Mouse (Mus musculus) kidney, adult 2 months (tissue): ENCODE data around the gene Fndc10. TPM values are rescaled to one million over a fixed set of nuclear protein-coding genes. Genes with fewer than 3 reads are reported as not detected.
"Not testable (repeated sequence)": the region's sequence is repeated elsewhere in the genome, so short reads cannot be mapped to it uniquely, and the experiment has no call there.

Source experiments
- DNase-seq: peaks from one replicate; pipeline ENCODE4 v3.0.0; 2021
- H3K27ac ChIP-seq: fragments of 200-500 bp; 2 replicates; pipeline ENCODE4 v1.5.1; 2012; ENCODE audit warnings: low read depth, low read length, control low read depth, inconsistent platforms; ENCODE audit not compliant: insufficient read depth
- H3K27me3 ChIP-seq: fragments of 200-500 bp; replicated peaks from 2 replicates; pipeline ENCODE4 v1.6.1; 2012; ENCODE audit warnings: mild to moderate bottlenecking, moderate library complexity, low read length, inconsistent platforms; ENCODE audit not compliant: control insufficient read depth, insufficient read depth
- H3K36me3 ChIP-seq: fragments of 200-500 bp; 2 replicates; pipeline ENCODE4 v1.6.1; 2012; ENCODE audit warnings: mild to moderate bottlenecking, moderate library complexity, low read length, inconsistent platforms; ENCODE audit not compliant: control insufficient read depth, insufficient read depth
- H3K4me1 ChIP-seq: fragments of 200-500 bp; 2 replicates; pipeline ENCODE4 v1.6.1; 2011; ENCODE audit warnings: low read length; ENCODE audit not compliant: control insufficient read depth, insufficient read depth
- H3K4me3 ChIP-seq: fragments of 200-500 bp; 2 replicates; pipeline ENCODE4 v1.5.1; 2011; ENCODE audit warnings: mild to moderate bottlenecking, low read depth, low read length, control low read depth; ENCODE audit not compliant: insufficient read depth
- CTCF ChIP-seq: fragments of 200-500 bp; conservative IDR thresholded peaks from 2 replicates; pipeline ENCODE4 v1.5.1; 2011; ENCODE audit warnings: low read depth, mild to moderate bottlenecking, control low read depth, low read length, moderate library complexity, mixed read lengths; ENCODE audit not compliant: insufficient read depth, insufficient read length
- POLR2A ChIP-seq: fragments of 200-500 bp; IDR thresholded peaks from one replicate; pipeline ENCODE4 v1.6.1; 2011; ENCODE audit warnings: low read depth, low read length, control low read depth
- WGBS: fragments of 180-500 bp; shearing (Covaris S2); methylation state at CpG from one replicate; pipeline ENCODE4 v1.1.7; 2018; 5-methylcytosine and 5-hydroxymethylcytosine counted together
- polyA plus RNA-seq: library from polyadenylated mRNA; depleted of rRNA; stranded (reverse); fragments of >200 nt; gene quantifications from 2 replicates; pipeline ENCODE4 v1.2.3, GENCODE M21; 2012; rRNA removed

The Fndc10 gene
- polyA plus RNA-seq, 1 experiment, result 9.8 TPM

DNA sequence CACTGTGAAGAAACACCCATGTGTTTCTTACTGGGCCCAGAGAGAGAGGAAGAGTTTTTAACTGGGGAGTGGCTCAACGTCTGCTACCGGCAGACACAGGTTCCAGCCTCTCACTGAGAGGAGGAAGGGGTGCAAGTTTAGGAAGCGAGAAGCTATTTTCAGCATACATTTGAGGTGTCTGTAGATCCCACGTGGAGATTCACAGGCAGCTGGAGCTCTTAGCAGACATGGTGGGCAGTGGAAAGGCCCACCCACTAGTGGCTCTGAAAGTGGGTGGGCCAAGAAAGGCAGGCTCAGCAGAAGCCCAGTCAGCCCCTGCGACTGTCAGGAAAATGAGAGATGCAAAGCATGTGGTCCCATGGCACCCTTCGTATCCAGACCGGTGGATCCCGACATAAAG is 44.1 kb downstream of the Fndc10 start:
- H3K36me3 ChIP-seq, result no peaks in the 10 kb centered on the region; the same call in 1 of the 2 replicates
- WGBS, result 62% methylated on average over 8 of the region's 8 CpGs
- peaks cover 4% of the 10 kb centered on the region; the same call in 1 of the 2 replicates for H3K4me1 ChIP-seq
- no peaks in the 10 kb centered on the region for H3K27me3 ChIP-seq
- H3K27ac ChIP-seq, result no peak overlapping the region
- no peak for DNase-seq
- no peak for TF ChIP-seq POLR2A
- no peak for TF ChIP-seq CTCF
- H3K4me3 ChIP-seq, result no peak overlapping the region

DNA sequence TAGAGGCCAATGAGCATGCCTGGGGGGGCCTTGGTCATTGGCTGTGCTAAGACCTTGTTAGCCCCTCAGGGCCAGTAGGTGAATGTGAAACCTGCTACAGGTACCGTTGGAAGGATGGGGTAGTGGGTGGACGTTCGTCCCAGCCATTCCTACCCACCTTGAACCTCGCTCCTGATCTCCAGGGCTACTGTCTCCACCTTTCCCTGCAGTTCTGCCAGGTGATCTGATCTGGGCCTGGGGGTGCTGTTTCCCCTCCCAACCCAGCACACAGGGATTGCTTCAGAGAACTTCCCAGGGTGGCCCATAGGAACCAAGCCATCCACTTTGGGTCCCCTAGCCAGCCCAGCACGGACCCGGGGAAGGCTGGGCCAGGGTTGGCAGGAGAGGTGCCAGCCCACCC is 45.0 kb downstream of the Fndc10 start:
- peaks cover 4% of the 10 kb centered on the region; the same call in 1 of the 2 replicates for H3K4me1 ChIP-seq
- TF ChIP-seq CTCF (no peak), POLR2A (no peak)
- no peak overlapping the region for H3K4me3 ChIP-seq
- no peak overlapping the region for H3K27ac ChIP-seq
- no peaks in the 10 kb centered on the region for H3K27me3 ChIP-seq
- H3K36me3 ChIP-seq, result no peaks in the 10 kb centered on the region; the same call in 1 of the 2 replicates
- DNase-seq, result no peak
- 82% methylated on average over 6 of the region's 6 CpGs for WGBS

DNA sequence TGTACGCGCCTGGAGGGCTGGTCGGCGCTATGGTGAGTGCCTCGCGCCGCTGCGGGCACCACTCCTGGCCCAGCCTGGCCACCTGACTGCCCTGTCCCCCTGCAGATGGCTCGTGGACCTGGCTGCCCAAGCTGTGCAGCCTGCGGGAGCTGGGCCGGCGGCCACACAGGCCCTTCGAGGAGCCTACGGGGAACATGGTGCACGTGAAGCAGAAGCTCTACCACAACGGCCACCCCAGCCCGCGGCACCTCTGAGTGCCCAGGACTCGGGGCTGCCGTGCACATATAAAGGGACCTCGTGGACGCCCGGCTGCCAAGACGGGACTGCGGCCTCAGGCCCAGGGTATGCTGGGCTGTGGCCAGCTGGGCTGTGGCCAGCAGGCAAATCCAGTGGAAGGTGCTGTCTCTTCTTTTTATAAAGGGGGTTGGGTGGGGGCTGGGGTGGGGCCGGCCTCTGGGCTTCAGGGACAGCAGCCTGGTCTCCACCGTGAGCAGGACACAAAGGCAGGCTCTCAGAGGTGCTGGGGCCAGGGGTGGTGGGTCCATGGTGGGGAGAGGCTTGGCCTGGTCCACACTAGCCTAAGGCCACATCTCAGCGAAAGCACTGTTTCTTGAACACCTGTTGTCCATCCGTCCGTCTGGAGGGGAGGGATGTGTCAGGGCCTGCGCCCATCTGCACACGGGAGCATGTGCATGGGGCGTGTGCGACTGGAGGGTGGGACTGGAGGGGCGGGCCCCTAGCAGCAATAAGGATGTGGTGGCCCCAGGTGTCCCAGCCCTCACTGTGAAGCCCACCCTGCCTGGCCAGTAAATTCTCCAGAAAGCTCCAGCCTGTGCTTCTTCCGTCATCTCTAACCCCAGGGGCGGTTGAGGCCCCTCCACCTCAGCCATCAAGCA is 45.8 kb downstream of the Fndc10 start:
- no peaks in the 10 kb centered on the region for H3K27me3 ChIP-seq
- TF ChIP-seq CTCF, result no peak
- TF ChIP-seq POLR2A, result no peak
- peaks cover 4% of the 10 kb centered on the region; the same call in 1 of the 2 replicates for H3K4me1 ChIP-seq
- H3K27ac ChIP-seq, result no peak overlapping the region
- no peak overlapping the region for H3K4me3 ChIP-seq
- peak; percentile 45 for DNase-seq
- WGBS, result 79% methylated on average over 37 of the region's 37 CpGs
- peaks cover under 1% of the 10 kb centered on the region for H3K36me3 ChIP-seq

DNA sequence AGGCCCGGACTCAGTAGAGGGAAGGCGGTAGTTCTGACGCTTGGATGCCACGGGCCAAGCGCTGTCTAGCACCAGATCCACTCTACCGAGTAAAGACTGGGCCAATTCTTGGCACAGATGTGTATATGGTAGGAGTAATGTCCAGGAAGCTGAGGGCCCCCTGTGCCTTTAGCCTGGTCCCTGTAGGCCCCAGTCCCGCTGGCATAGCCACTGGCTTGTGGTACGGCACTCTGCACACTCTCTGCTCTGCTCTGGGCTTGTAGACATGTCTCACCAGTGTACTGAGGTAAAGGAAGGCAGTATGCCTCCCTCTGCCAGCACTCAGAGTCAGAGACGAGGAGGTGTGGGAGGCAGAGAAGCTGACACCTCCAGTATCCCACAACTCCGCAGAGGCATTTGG is 46.5 kb downstream of the Fndc10 start:
- H3K27ac ChIP-seq, H3K36me3 ChIP-seq, DNase-seq, H3K4me3 ChIP-seq, H3K4me1 ChIP-seq, H3K27me3 ChIP-seq: not testable (repeated sequence)
- 80% methylated on average over 10 of the region's 10 CpGs for WGBS

DNA sequence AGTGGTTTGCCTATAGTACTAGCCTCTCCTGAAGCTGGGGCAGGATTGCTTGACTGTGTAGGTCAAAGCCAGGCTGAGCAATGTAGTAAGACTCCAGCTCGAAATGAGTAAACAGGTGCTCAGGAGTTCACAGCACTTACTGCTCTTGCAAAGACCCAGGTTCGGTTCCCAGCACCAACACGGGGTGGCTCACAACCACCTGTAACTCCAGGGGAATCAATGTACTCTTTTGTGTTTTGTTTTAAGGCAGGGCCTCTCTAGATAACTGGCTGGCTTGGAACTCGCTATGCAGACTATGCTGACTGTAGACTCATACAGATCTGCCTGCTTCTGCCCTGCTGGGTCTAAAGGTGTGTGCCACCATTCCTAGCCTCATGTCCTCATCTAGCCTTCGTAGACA is 48.5 kb downstream of the Fndc10 start:
- peaks cover 2% of the 10 kb centered on the region for H3K36me3 ChIP-seq
- 94% methylated on average over 5 of the region's 5 CpGs for WGBS
- DNase-seq, result no peak
- no peaks in the 10 kb centered on the region for H3K4me1 ChIP-seq
- no peaks in the 10 kb centered on the region for H3K27me3 ChIP-seq
- H3K4me3 ChIP-seq, result no peak overlapping the region
- TF ChIP-seq CTCF, result no peak
- no peak for TF ChIP-seq POLR2A
- no peak overlapping the region for H3K27ac ChIP-seq

DNA sequence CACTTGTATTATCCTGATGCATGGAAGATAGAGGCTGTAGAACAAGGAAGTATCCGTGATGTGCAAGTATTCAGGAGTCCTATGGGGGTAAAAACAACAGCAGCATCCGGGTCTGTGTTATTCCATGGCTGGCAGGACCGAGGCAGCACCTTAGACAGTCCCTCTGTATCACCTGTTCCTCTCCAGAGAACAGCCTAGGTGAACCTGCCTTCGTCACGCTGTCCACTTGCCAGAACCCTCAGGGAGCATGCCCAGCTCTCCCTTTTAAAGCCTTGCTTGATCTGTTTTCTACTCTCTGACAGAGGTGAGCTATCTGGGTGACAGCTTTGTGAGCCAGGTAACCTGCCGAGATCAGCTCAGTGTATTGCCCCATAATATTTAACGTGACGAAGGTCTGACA is 50.3 kb downstream of the Fndc10 start:
- Histone ChIP-seq H3K4me1 (no peaks in the 10 kb centered on the region), H3K27me3 (no peaks in the 10 kb centered on the region), H3K4me3 (no peak overlapping the region), H3K36me3 (peaks cover 2% of the 10 kb centered on the region), H3K27ac (no peak overlapping the region)
- TF ChIP-seq POLR2A (no peak), CTCF (no peak)
- no peak for DNase-seq
- 85% methylated on average over 8 of the region's 8 CpGs for WGBS

DNA sequence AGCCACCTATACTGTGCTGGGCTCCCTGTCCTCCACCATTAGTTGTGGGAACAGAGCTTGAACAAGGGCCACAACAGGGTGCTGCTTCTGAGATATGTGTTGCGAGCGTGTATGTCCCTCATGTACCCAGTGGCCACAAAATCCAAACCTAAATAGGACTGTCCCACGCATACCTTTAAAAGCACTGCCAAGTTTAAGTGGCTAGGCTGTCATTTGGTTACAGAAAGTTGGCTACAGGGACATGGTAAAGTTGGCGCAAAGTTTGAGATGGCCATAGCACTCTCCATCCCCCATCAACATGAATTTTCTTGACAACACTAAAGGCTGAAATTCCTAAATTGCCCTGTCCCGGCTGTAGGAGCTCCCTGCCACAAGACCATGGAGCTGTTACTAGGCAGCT is 51.0 kb downstream of the Fndc10 start:
- no peak for TF ChIP-seq POLR2A
- TF ChIP-seq CTCF, result no peak
- WGBS, result 88% methylated on average over 5 of the region's 5 CpGs
- Histone ChIP-seq H3K4me1 (no peaks in the 10 kb centered on the region), H3K36me3 (peaks cover 2% of the 10 kb centered on the region), H3K27ac (no peak overlapping the region), H3K4me3 (no peak overlapping the region), H3K27me3 (no peaks in the 10 kb centered on the region)
- no peak for DNase-seq

Other genes starting within 250 kb of the Fndc10 start
- 14.7 and 15.7 TPM in 2 replicates for gene Tmem52, start 225.2 kb upstream of the Fndc10 start, polyA plus RNA-seq
- 399 and 462 TPM in 2 replicates for gene Gnb1, start 203.0 kb upstream of the Fndc10 start, polyA plus RNA-seq
- gene Nadk, start 132.0 kb upstream of the Fndc10 start, polyA plus RNA-seq, result 141 and 153 TPM in 2 replicates
- 7.5 and 7.9 TPM in 2 replicates for gene Slc35e2, start 92.9 kb upstream of the Fndc10 start, polyA plus RNA-seq
- 19.2 and 24.8 TPM in 2 replicates for gene Cdk11b, start 69.5 kb upstream of the Fndc10 start, polyA plus RNA-seq
- not detected in 2 replicates for gene Gm10563, start 48.9 kb upstream of the Fndc10 start, polyA plus RNA-seq
- 22.4 and 28.0 TPM in 2 replicates for gene Mmp23, start 41.0 kb upstream of the Fndc10 start, polyA plus RNA-seq
- gene Mib2, start 25.1 kb upstream of the Fndc10 start, polyA plus RNA-seq, result 57.7 and 72.6 TPM in 2 replicates
- gene Ssu72, start 10.5 kb downstream of the Fndc10 start, polyA plus RNA-seq, result 81.9 and 101 TPM in 2 replicates
- gene Tmem240, start 40.5 kb downstream of the Fndc10 start, polyA plus RNA-seq, result 0.67 TPM in 2 replicates
- gene Atad3a, start 66.8 kb downstream of the Fndc10 start, polyA plus RNA-seq, result 130 and 145 TPM in 2 replicates
- gene Vwa1, start 80.4 kb downstream of the Fndc10 start, polyA plus RNA-seq, result 21.8 and 27.2 TPM in 2 replicates
- 1.8 and 2.4 TPM in 2 replicates for gene Tmem88b, start 91.5 kb downstream of the Fndc10 start, polyA plus RNA-seq
- gene Ankrd65, start 96.1 kb downstream of the Fndc10 start, polyA plus RNA-seq, result 2.8 and 3.2 TPM in 2 replicates
- 83.1 and 91.1 TPM in 2 replicates for gene Mrpl20, start 108.5 kb downstream of the Fndc10 start, polyA plus RNA-seq
- 54.1 and 56.8 TPM in 2 replicates for gene Ccnl2, start 118.1 kb downstream of the Fndc10 start, polyA plus RNA-seq
- gene Aurkaip1, start 136.9 kb downstream of the Fndc10 start, polyA plus RNA-seq, result 164 and 195 TPM in 2 replicates
- gene Mxra8, start 145.3 kb downstream of the Fndc10 start, polyA plus RNA-seq, result 98.0 and 115 TPM in 2 replicates
- gene Dvl1, start 153.1 kb downstream of the Fndc10 start, polyA plus RNA-seq, result 123 and 174 TPM in 2 replicates
- gene Tas1r3, start 169.0 kb downstream of the Fndc10 start, polyA plus RNA-seq, result 0.64 and 0.72 TPM in 2 replicates
- 46.2 and 53.1 TPM in 2 replicates for gene Cptp, start 175.1 kb downstream of the Fndc10 start, polyA plus RNA-seq
- gene Ints11, start 175.2 kb downstream of the Fndc10 start, polyA plus RNA-seq, result 26.0 and 28.9 TPM in 2 replicates
- 27.3 and 34.1 TPM in 2 replicates for gene Pusl1, start 197.4 kb downstream of the Fndc10 start, polyA plus RNA-seq
- gene Acap3, start 197.5 kb downstream of the Fndc10 start, polyA plus RNA-seq, result 14.6 and 18.3 TPM in 2 replicates
- 47.3 and 48.0 TPM in 2 replicates for gene Ube2j2, start 249.5 kb downstream of the Fndc10 start, polyA plus RNA-seq